ENCODE assay signal across 1 mouse cellular context in genomic region chr17:31354684-31355083, GRCm38 (mm10). TPM values are rescaled to one million over a fixed set of nuclear protein-coding genes. Genes with fewer than 3 reads are reported as not detected.
"Had no signal": no experiment of that assay in that cellular context is flagged by ENCODE, and none has a peak within 500 bp of the region (broad histone marks: within the 10 kb centered on the region; RNA-seq: fewer than 3 reads in every experiment).

No protein-coding gene starts in this region.

RNA-seq across cellular contexts. Expression of gene Pde9a, which starts 31.3 kb away (rescaled TPM):
- polyA plus RNA-seq: macrophage had no signal
